Mouse (Mus musculus): Measurements from ENCODE around the gene Idua. TPM values are rescaled to one million over a fixed set of nuclear protein-coding genes. Genes with fewer than 3 reads are reported as not detected.

Idua gene
- polyA plus RNA-seq, 1 experiment from 2014 or later: 10.2 TPM

- peaks cover 10% of the 10 kb centered on the region; the same call in 1 of the 2 replicates for H3K27me3 ChIP-seq (ENCODE audit: poor library complexity, severe bottlenecking)
- no peaks in the 10 kb centered on the region for H3K9me3 ChIP-seq
- H3K4me3 ChIP-seq: no peak overlapping the region
- DNase-seq (ENCODE audit: extremely low spot score, low spot score): no peak
- H3K4me1 ChIP-seq: peaks cover 79% of the 10 kb centered on the region
- H3K36me3 ChIP-seq (replicated peaks): peaks cover 63% of the 10 kb centered on the region
- 0 out of 2 replicates have a peak overlapping the region, but pooled peaks have one; percentile 20 for H3K27ac ChIP-seq
- WGBS: 77% methylated on average over 3 of the region's 3 CpGs
Observed at GRCm38 (mm10) chr5:108700346-108700745, 40.2 kb downstream of the Idua start.

GRCm38 (mm10) chr5:108701341-108702021 lies 41.4 kb downstream of the Idua start:
- Histone ChIP-seq H3K9me3 (no peaks in the 10 kb centered on the region), H3K27me3 (ENCODE audit: poor library complexity, severe bottlenecking) (0 out of 2 replicates have a peak, but pooled peaks cover under 1% of the 10 kb centered on the region), H3K4me3 (no peak overlapping the region), H3K36me3 (replicated peaks) (peaks cover 65% of the 10 kb centered on the region), H3K27ac (0 out of 2 replicates have a peak overlapping the region, but pooled peaks have one; percentile 20), H3K4me1 (peaks cover 68% of the 10 kb centered on the region)
- WGBS: 70% methylated on average over 10 of the region's 10 CpGs
- no peak for DNase-seq (ENCODE audit: extremely low spot score, low spot score)

- H3K27ac ChIP-seq: 0 out of 2 replicates have a peak overlapping the region, but pooled peaks have one; percentile 0
- 84% methylated on average over 12 of the region's 12 CpGs for WGBS
Observed at GRCm38 (mm10) chr5:108703754-108704626, 43.9 kb downstream of the Idua start.

GRCm38 (mm10) chr5:108707758-108708157 lies 47.6 kb downstream of the Idua start:
- Histone ChIP-seq H3K4me1 (peaks cover 13% of the 10 kb centered on the region), H3K27ac (no peak overlapping the region), H3K36me3 (replicated peaks) (peaks cover 61% of the 10 kb centered on the region), H3K4me3 (no peak overlapping the region), H3K27me3 (ENCODE audit: poor library complexity, severe bottlenecking) (no peaks in the 10 kb centered on the region), H3K9me3 (no peaks in the 10 kb centered on the region)
- WGBS: 82% methylated on average over 2 of the region's 2 CpGs
- no peak for DNase-seq (ENCODE audit: extremely low spot score, low spot score)

More at GRCm38 (mm10) chr5:108703754-108704626, 43.9 kb downstream of the Idua start:
- Histone ChIP-seq H3K9me3 (no peaks in the 10 kb centered on the region), H3K4me1 (peaks cover 43% of the 10 kb centered on the region), H3K36me3 (replicated peaks) (peaks cover 78% of the 10 kb centered on the region), H3K4me3 (no peak overlapping the region), H3K27me3 (ENCODE audit: poor library complexity, severe bottlenecking) (no peaks in the 10 kb centered on the region)
- no peak for DNase-seq (ENCODE audit: extremely low spot score, low spot score)

- Histone ChIP-seq H3K9me3 (no peaks in the 10 kb centered on the region), H3K27ac (no peak overlapping the region), H3K4me1 (peaks cover 9% of the 10 kb centered on the region), H3K36me3 (replicated peaks) (peaks cover 54% of the 10 kb centered on the region), H3K4me3 (no peak overlapping the region), H3K27me3 (ENCODE audit: poor library complexity, severe bottlenecking) (no peaks in the 10 kb centered on the region)
- 91% methylated on average over 1 of the region's 1 CpGs for WGBS
- DNase-seq (ENCODE audit: extremely low spot score, low spot score): no peak
Observed at GRCm38 (mm10) chr5:108708419-108708818, 48.3 kb downstream of the Idua start.

- H3K4me3 ChIP-seq: no peak overlapping the region
- H3K4me1 ChIP-seq: peaks cover 4% of the 10 kb centered on the region
- H3K27me3 ChIP-seq (ENCODE audit: poor library complexity, severe bottlenecking): no peaks in the 10 kb centered on the region
- DNase-seq (ENCODE audit: extremely low spot score, low spot score): no peak
- H3K9me3 ChIP-seq: no peaks in the 10 kb centered on the region
- no peak overlapping the region for H3K27ac ChIP-seq
- 69% methylated on average over 6 of the region's 6 CpGs for WGBS
- H3K36me3 ChIP-seq (replicated peaks): peaks cover 47% of the 10 kb centered on the region
Observed at GRCm38 (mm10) chr5:108708981-108709731, 49.0 kb downstream of the Idua start.

- no peak overlapping the region for H3K4me3 ChIP-seq
- no peaks in the 10 kb centered on the region for H3K27me3 ChIP-seq (ENCODE audit: poor library complexity, severe bottlenecking)
- peaks cover 4% of the 10 kb centered on the region for H3K4me1 ChIP-seq
- no peak for DNase-seq (ENCODE audit: extremely low spot score, low spot score)
- H3K36me3 ChIP-seq (replicated peaks): peaks cover 19% of the 10 kb centered on the region
- no peak overlapping the region for H3K27ac ChIP-seq
- 87% methylated on average over 6 of the region's 6 CpGs for WGBS
- H3K9me3 ChIP-seq: no peaks in the 10 kb centered on the region
Observed at GRCm38 (mm10) chr5:108711968-108712367, 51.8 kb downstream of the Idua start.

- no peaks in the 10 kb centered on the region for H3K9me3 ChIP-seq
- DNase-seq (ENCODE audit: extremely low spot score, low spot score): no peak
- H3K4me3 ChIP-seq: no peak overlapping the region
- H3K27ac ChIP-seq: no peak overlapping the region
- H3K4me1 ChIP-seq: peaks cover 12% of the 10 kb centered on the region
- no peaks in the 10 kb centered on the region for H3K27me3 ChIP-seq (ENCODE audit: poor library complexity, severe bottlenecking)
- 89% methylated on average over 2 of the region's 2 CpGs for WGBS
- peaks cover 8% of the 10 kb centered on the region; the same call in 1 of the 2 replicates for H3K36me3 ChIP-seq (replicated peaks)
Observed at GRCm38 (mm10) chr5:108713096-108713495, 53.0 kb downstream of the Idua start.

GRCm38 (mm10) chr5:108713691-108714090 lies 53.6 kb downstream of the Idua start:
- Histone ChIP-seq H3K9me3 (no peaks in the 10 kb centered on the region), H3K27me3 (ENCODE audit: poor library complexity, severe bottlenecking) (no peaks in the 10 kb centered on the region), H3K27ac (no peak overlapping the region), H3K36me3 (replicated peaks) (0 out of 2 replicates have a peak, but pooled peaks cover 3% of the 10 kb centered on the region), H3K4me1 (peaks cover 17% of the 10 kb centered on the region), H3K4me3 (no peak overlapping the region)
- no peak for DNase-seq (ENCODE audit: extremely low spot score, low spot score)

- H3K4me1 ChIP-seq: peaks cover 17% of the 10 kb centered on the region
- no peaks in the 10 kb centered on the region for H3K27me3 ChIP-seq (ENCODE audit: poor library complexity, severe bottlenecking)
- H3K36me3 ChIP-seq (replicated peaks): no peaks in the 10 kb centered on the region
- WGBS: 69% methylated on average over 6 of the region's 6 CpGs
- no peak for DNase-seq (ENCODE audit: extremely low spot score, low spot score)
- H3K27ac ChIP-seq: no peak overlapping the region
- H3K4me3 ChIP-seq: no peak overlapping the region
- H3K9me3 ChIP-seq: no peaks in the 10 kb centered on the region
Observed at GRCm38 (mm10) chr5:108714149-108714548, 54.0 kb downstream of the Idua start.

GRCm38 (mm10) chr5:108715974-108716373 lies 55.8 kb downstream of the Idua start:
- Histone ChIP-seq H3K27ac (no peak overlapping the region), H3K4me1 (peaks cover 17% of the 10 kb centered on the region), H3K9me3 (no peaks in the 10 kb centered on the region), H3K4me3 (no peak overlapping the region), H3K36me3 (replicated peaks) (no peaks in the 10 kb centered on the region), H3K27me3 (ENCODE audit: poor library complexity, severe bottlenecking) (no peaks in the 10 kb centered on the region)
- DNase-seq (ENCODE audit: extremely low spot score, low spot score): no peak
- 88% methylated on average over 1 of the region's 1 CpGs for WGBS

GRCm38 (mm10) chr5:108718051-108718450 lies 57.9 kb downstream of the Idua start:
- DNase-seq (ENCODE audit: extremely low spot score, low spot score): no peak
- Histone ChIP-seq H3K27me3 (ENCODE audit: poor library complexity, severe bottlenecking) (no peaks in the 10 kb centered on the region), H3K9me3 (no peaks in the 10 kb centered on the region), H3K36me3 (replicated peaks) (no peaks in the 10 kb centered on the region), H3K4me3 (no peak overlapping the region), H3K4me1 (peaks cover 17% of the 10 kb centered on the region), H3K27ac (peak overlapping the region; percentile 57; the same call in 1 of the 2 replicates)
- 50% methylated on average over 4 of the region's 4 CpGs for WGBS

All from forebrain, embryonic 10.5 days (tissue).